Mouse (Mus musculus) cerebellum, adult 11 months (tissue): ENCODE data around the gene 1700006A11Rik.
"Not testable (repeated sequence)": the region's sequence is repeated elsewhere in the genome, so short reads cannot be mapped to it uniquely, and the experiment has no call there.

Experiments
- DNase-seq: peaks from one replicate; pipeline ENCODE4 v3.0.0; 2022

1700006A11Rik gene

GRCm38 (mm10) chr3:124425940-124426339, at the start of gene 1700006A11Rik:
Gene 1700006A11Rik (minus strand): TSS chr3:124426040.
- DNase-seq = no peak

- not testable (repeated sequence) for DNase-seq
These were observed 48.5 kb upstream of the 1700006A11Rik start for GRCm38 (mm10) chr3:124474291-124474690.

- no peak for DNase-seq
These were observed 40.4 kb upstream of the 1700006A11Rik start for GRCm38 (mm10) chr3:124466102-124466730.

- DNase-seq = no peak
These were observed 33.6 kb downstream of the 1700006A11Rik start for GRCm38 (mm10) chr3:124392201-124392600.

- DNase-seq = no peak
These were observed 35.7 kb downstream of the 1700006A11Rik start for GRCm38 (mm10) chr3:124390101-124390500.

GRCm38 (mm10) chr3:124389650-124390049, 36.2 kb downstream of the 1700006A11Rik start:
- no peak for DNase-seq

- not testable (repeated sequence) for DNase-seq
These were observed 40.5 kb downstream of the 1700006A11Rik start for GRCm38 (mm10) chr3:124385377-124385776.

- DNase-seq = no peak
These were observed 53.8 kb downstream of the 1700006A11Rik start for GRCm38 (mm10) chr3:124372031-124372430.

- DNase-seq = no peak
These were observed 68.3 kb downstream of the 1700006A11Rik start for GRCm38 (mm10) chr3:124357533-124357932.
